Mouse (Mus musculus) hindbrain, embryonic 11.5 days (tissue): Measurements from ENCODE around the gene Cdkl4. TPM values are rescaled to one million over a fixed set of nuclear protein-coding genes. Genes with fewer than 3 reads are reported as not detected.

ENCODE experiments used
- ATAC-seq: fragments of 200-750 bp; cut with Nextera tagmentation; 2 replicates; pipeline ENCODE4 v1.8.0; 2017; ENCODE audit warnings: mild to moderate bottlenecking, moderate TSS enrichment, moderate library complexity; ENCODE audit not compliant: low FRiP score
- DNase-seq: peaks from one replicate; pipeline ENCODE4 v3.0.0-alpha.2; 2015; ENCODE audit warnings: low spot score
- H3K27ac ChIP-seq: fragments of 300-500 bp; sonication (generic); 2 replicates; pipeline ENCODE4 v1.5.1; 2014; ENCODE audit warnings: mild to moderate bottlenecking, low read depth, low read length
- H3K27me3 ChIP-seq: fragments of 300-500 bp; sonication (generic); 2 replicates; pipeline ENCODE4 v1.6.1; 2014; ENCODE audit warnings: mild to moderate bottlenecking, low read length, moderate library complexity, mixed read lengths; ENCODE audit not compliant: control insufficient read depth, insufficient read depth
- H3K36me3 ChIP-seq: fragments of 300-500 bp; sonication (generic); 2 replicates; pipeline ENCODE4 v1.6.1; 2014; ENCODE audit warnings: mild to moderate bottlenecking, low read length, moderate library complexity, mixed read lengths; ENCODE audit not compliant: control insufficient read depth, insufficient read depth
- H3K4me1 ChIP-seq: fragments of 300-500 bp; sonication (generic); replicated peaks from 2 replicates; pipeline ENCODE4 v1.6.1; 2014; ENCODE audit warnings: low read length, mixed read lengths; ENCODE audit not compliant: control insufficient read depth, insufficient read depth
- H3K4me2 ChIP-seq: fragments of 300-500 bp; sonication (generic); replicated peaks from 2 replicates; pipeline ENCODE4 v1.6.1; 2014; ENCODE audit warnings: mild to moderate bottlenecking, low read depth, low read length
- H3K4me3 ChIP-seq: fragments of 300-500 bp; sonication (generic); 2 replicates; pipeline ENCODE4 v1.5.1; 2014; ENCODE audit warnings: low read depth, low read length
- H3K9ac ChIP-seq: fragments of 300-500 bp; sonication (generic); 2 replicates; pipeline ENCODE4 v1.6.1; 2014; ENCODE audit warnings: low read depth, low read length
- H3K9me3 ChIP-seq: fragments of 300-500 bp; sonication (generic); 2 replicates; pipeline ENCODE4 v1.6.1; 2016; ENCODE audit warnings: low read length; ENCODE audit not compliant: control insufficient read depth
- WGBS: fragments of 180-500 bp; shearing (Covaris S2); extraction: QIAGEN DNeasy Blood & Tissue Kit; methylation state at CpG from one replicate; pipeline ENCODE4 v1.1.7; 2014; 5-methylcytosine and 5-hydroxymethylcytosine counted together
- polyA plus RNA-seq: library from polyadenylated mRNA; unstranded; fragments of >200 nt; fragmentation: Nextera tagmentation; extraction: Ambion mirVana; gene quantifications from 2 replicates; pipeline ENCODE4 v1.2.1, GENCODE M21; 2014

The Cdkl4 gene
- polyA plus RNA-seq, 1 experiment from 2014 or later = 5.6 TPM

DNA sequence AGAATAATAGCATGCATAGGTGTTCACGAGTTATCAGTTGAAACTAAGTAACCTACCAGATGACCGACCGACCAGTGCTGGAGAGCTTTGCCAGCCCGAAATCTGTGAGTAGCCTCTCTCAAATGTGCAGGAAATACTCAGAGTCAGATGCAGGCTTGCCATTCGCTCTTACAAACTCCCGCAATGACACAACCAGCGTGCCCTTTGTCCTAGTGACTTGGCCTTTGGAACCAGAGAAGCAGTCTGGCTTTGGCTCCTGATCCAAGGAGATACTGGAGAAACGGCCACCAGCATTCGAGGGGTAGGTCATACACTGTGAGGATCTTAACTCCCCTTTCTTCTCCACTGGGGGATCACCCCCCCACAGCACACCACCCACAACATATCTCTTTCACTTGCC is 61.7 kb downstream of the Cdkl4 start:
- 87% methylated on average over 9 of the region's 9 CpGs for WGBS
- H3K4me3 ChIP-seq = no peak overlapping the region
- no peak overlapping the region for H3K9ac ChIP-seq
- no peaks in the 10 kb centered on the region for H3K4me1 ChIP-seq
- no peaks in the 10 kb centered on the region for H3K36me3 ChIP-seq
- H3K9me3 ChIP-seq = no peaks in the 10 kb centered on the region
- DNase-seq (no peak), ATAC-seq (no peak)
- H3K4me2 ChIP-seq = no peak overlapping the region
- H3K27ac ChIP-seq = no peak overlapping the region
- H3K27me3 ChIP-seq = no peaks in the 10 kb centered on the region

GRCm38 (mm10) chr17:80515513-80515912 is 62.1 kb downstream of the Cdkl4 start:
- H3K4me2 ChIP-seq = no peak overlapping the region
- no peak overlapping the region for H3K9ac ChIP-seq
- ATAC-seq (no peak), DNase-seq (no peak)
- H3K4me3 ChIP-seq = no peak overlapping the region
- H3K27ac ChIP-seq = no peak overlapping the region
- WGBS = 94% methylated on average over 7 of the region's 7 CpGs
- H3K36me3 ChIP-seq = no peaks in the 10 kb centered on the region
- H3K27me3 ChIP-seq = no peaks in the 10 kb centered on the region
- no peaks in the 10 kb centered on the region for H3K9me3 ChIP-seq
- no peaks in the 10 kb centered on the region for H3K4me1 ChIP-seq

- no peaks in the 10 kb centered on the region for H3K9me3 ChIP-seq
- DNase-seq (no peak), ATAC-seq (no peak)
- no peaks in the 10 kb centered on the region for H3K36me3 ChIP-seq
- H3K9ac ChIP-seq = no peak overlapping the region
- no peak overlapping the region for H3K27ac ChIP-seq
- no peaks in the 10 kb centered on the region for H3K4me1 ChIP-seq
- no peak overlapping the region for H3K4me3 ChIP-seq
- H3K4me2 ChIP-seq = no peak overlapping the region
- H3K27me3 ChIP-seq = no peaks in the 10 kb centered on the region
- 86% methylated on average over 8 of the region's 8 CpGs for WGBS
Observed at GRCm38 (mm10) chr17:80513766-80514165, 63.8 kb downstream of the Cdkl4 start.

DNA sequence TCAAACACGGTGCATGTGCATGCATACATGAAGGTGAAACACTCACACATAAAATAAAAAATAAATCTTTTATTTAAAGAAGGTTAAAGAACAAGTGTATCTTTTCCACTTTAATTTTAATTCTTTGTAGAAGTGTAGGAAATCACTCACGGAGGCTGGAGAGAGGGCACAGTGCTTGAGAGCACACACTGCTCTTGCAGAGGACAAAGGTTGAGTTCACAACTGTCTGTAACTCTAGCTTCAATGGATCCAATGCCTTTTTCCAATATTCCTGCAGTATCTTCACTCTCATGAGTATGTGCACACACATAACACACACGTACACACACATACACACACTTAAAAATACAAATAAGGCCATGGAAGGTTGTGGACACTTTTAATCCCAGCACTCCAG is 67.2 kb downstream of the Cdkl4 start:
- no peaks in the 10 kb centered on the region for H3K27me3 ChIP-seq
- no peak overlapping the region for H3K4me3 ChIP-seq
- 81% methylated on average over 3 of the region's 3 CpGs for WGBS
- no peak overlapping the region for H3K9ac ChIP-seq
- H3K27ac ChIP-seq = no peak overlapping the region
- ATAC-seq (no peak), DNase-seq (no peak)
- no peaks in the 10 kb centered on the region for H3K9me3 ChIP-seq
- H3K4me1 ChIP-seq = no peaks in the 10 kb centered on the region
- H3K36me3 ChIP-seq = no peaks in the 10 kb centered on the region
- H3K4me2 ChIP-seq = no peak overlapping the region

GRCm38 (mm10) chr17:80509494-80510458 is 67.8 kb downstream of the Cdkl4 start:
- DNase-seq = no peak
- Histone ChIP-seq H3K9ac (no peak overlapping the region), H3K9me3 (no peaks in the 10 kb centered on the region), H3K4me3 (no peak overlapping the region), H3K27me3 (no peaks in the 10 kb centered on the region), H3K36me3 (no peaks in the 10 kb centered on the region), H3K4me1 (no peaks in the 10 kb centered on the region), H3K4me2 (no peak overlapping the region), H3K27ac (no peak overlapping the region)
- ATAC-seq = no peak
- WGBS = 53% methylated on average over 4 of the region's 4 CpGs

DNA sequence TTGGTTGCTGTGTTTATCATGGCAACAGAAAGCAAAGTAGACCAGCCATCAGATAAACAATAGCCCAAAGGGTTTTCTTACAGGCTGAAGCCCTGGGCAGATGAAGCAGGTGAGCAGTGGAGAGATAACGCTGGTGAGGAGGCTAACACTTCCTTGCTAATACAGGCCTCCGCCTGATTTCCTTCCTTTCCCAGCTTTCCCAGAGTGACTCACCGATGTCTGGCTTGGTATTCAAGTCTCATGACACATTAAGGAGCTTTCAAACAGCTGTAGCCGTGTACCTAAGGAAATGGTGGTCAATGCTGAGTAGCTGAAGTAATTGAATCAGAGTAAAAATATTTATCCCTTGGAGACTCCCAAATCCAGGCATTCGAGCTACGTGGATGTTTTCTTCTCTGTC is 71.8 kb downstream of the Cdkl4 start:
- Histone ChIP-seq H3K4me2 (no peak overlapping the region), H3K4me1 (no peaks in the 10 kb centered on the region), H3K9ac (no peak overlapping the region), H3K27me3 (no peaks in the 10 kb centered on the region), H3K27ac (no peak overlapping the region), H3K4me3 (no peak overlapping the region), H3K9me3 (no peaks in the 10 kb centered on the region), H3K36me3 (no peaks in the 10 kb centered on the region)
- WGBS = 90% methylated on average over 6 of the region's 6 CpGs
- ATAC-seq = no peak
- no peak for DNase-seq

DNA sequence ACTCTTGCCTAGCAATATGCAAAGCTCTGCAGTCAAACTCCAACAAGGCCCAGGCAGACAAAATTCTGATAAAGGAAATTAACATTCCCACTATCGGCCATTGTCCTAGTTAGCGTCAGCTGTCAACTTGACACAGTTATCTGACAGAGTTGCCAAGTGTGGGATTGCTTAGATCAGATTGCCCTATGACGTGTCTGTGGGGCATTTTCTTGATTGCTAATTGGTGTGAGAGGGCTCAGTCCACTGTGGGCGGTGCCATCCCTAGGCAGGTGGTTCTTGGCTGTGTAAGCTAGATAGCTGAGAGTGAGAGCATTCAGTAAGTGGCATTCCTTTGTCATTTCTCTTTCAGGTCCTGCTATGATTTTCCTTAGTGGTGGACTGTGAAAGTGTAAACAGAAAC is 72.3 kb downstream of the Cdkl4 start:
- no peak for ATAC-seq
- no peak overlapping the region for H3K27ac ChIP-seq
- 88% methylated on average over 4 of the region's 4 CpGs for WGBS

GRCm38 (mm10) chr17:80501805-80502172 is 75.8 kb downstream of the Cdkl4 start:
- no peaks in the 10 kb centered on the region for H3K36me3 ChIP-seq
- no peak overlapping the region for H3K27ac ChIP-seq
- no peaks in the 10 kb centered on the region for H3K27me3 ChIP-seq
- no peak for ATAC-seq
- no peaks in the 10 kb centered on the region for H3K9me3 ChIP-seq
- no peak for DNase-seq
- 80% methylated on average over 2 of the region's 2 CpGs for WGBS
- H3K4me1 ChIP-seq = no peaks in the 10 kb centered on the region
- no peak overlapping the region for H3K9ac ChIP-seq
- no peak overlapping the region for H3K4me2 ChIP-seq
- H3K4me3 ChIP-seq = no peak overlapping the region

More for the DNA sequence above, 72.3 kb downstream of the Cdkl4 start:
- Histone ChIP-seq H3K4me3 (no peak overlapping the region), H3K36me3 (no peaks in the 10 kb centered on the region), H3K4me2 (no peak overlapping the region), H3K9ac (no peak overlapping the region), H3K4me1 (no peaks in the 10 kb centered on the region), H3K27me3 (no peaks in the 10 kb centered on the region), H3K9me3 (no peaks in the 10 kb centered on the region)
- DNase-seq = no peak
